ENCODE assay signal across 9 mouse cellular contexts in the genomic region with DNA sequence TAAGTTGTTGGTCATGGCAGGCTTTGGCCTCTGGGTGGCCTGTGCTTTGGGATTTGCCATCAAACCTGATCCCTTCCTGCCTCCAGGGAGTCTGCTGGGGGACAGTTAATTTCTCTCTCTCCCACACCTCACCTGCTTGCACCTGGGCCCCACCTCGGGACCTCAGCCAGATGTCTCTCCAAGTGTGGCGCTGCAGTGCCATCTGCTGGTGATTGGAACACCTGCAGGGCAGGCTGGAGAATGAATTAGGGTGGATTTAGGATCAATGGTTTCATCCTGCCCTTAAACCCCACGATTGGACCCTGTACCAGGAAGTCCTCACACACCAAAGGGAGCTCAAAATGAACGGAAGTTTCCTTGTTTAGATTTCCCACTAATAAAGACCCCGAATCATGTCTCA. TPM values are rescaled to one million over a fixed set of nuclear protein-coding genes. Genes with fewer than 3 reads are reported as not detected.
A peak's percentile ranks its signal among the peaks of the same experiment; 100 is the strongest.
DNase-seq lines count a peak whose midpoint lies in the region; TF ChIP-seq lines count a peak whose summit lies in the region.
"Had no signal": no experiment of that assay in that cellular context is flagged by ENCODE, and none has a peak within 500 bp of the region (broad histone marks: within the 10 kb centered on the region; RNA-seq: fewer than 3 reads in every experiment).

No protein-coding gene starts in this region.

- no peak for TF ChIP-seq POLR2A in ES-Bruce4 (IDR thresholded peaks at IDR 0.05; ENCODE audit: insufficient read depth, low read length)

- 0 out of 2 replicates have a peak, but pooled peaks have one; percentile 18 for TF ChIP-seq EP300 in ES-Bruce4 (IDR thresholded peaks at IDR 0.05; ENCODE audit: insufficient read depth, low read depth, low read length)

- H3K27me3 ChIP-seq in ES-Bruce4 (ENCODE audit: control insufficient read depth, insufficient read depth, low read length, poor library complexity, severe bottlenecking), result no peaks in the 10 kb centered on the region; the same call in 1 of the 2 replicates

- no peak overlapping the region for H3K9ac ChIP-seq in ES-Bruce4 (ENCODE audit: low read depth, poor library complexity, severe bottlenecking)

- no peaks in the 10 kb centered on the region for H3K9me3 ChIP-seq in ES-Bruce4 (replicated peaks; ENCODE audit: control insufficient read depth, insufficient read depth, low read length, poor library complexity, severe bottlenecking)

- H3K36me3 ChIP-seq in ES-Bruce4 (ENCODE audit: control insufficient read depth, insufficient read depth, low read length, poor library complexity, severe bottlenecking), result no peaks in the 10 kb centered on the region

- TF ChIP-seq CTCF in ES-Bruce4 (IDR thresholded peaks at IDR 0.05; ENCODE audit: low read depth, low read length), result peak; percentile 94

- WGBS in large intestine, adult 2 months, result 5% methylated on average over 5 of the region's 5 CpGs

- no peak overlapping the region for H3K4me3 ChIP-seq in ES-Bruce4 (ENCODE audit: low read depth, low read length)

- intact Hi-C loops in heart, postnatal 36 days (cut with DNase I), result loop anchor here (1.0 to 2.0 kb wide), 3 partner anchors 34 to 344 kb away; no protein-coding TSS in a partner anchor

- no peak overlapping the region for H3K27ac ChIP-seq in ES-Bruce4 (ENCODE audit: insufficient read depth, low read length)
- H3K27ac ChIP-seq: macrophage had no signal

- DNase-seq in adrenal gland, adult 2 months, result peak; percentile 54
- DNase-seq in embryo, embryonic 11.5 days (ENCODE audit: low read depth, low spot score), result peak; percentile 36
- DNase-seq in heart, postnatal 36 days, result peak; percentile 57 to 64
- peak; percentile 33 for DNase-seq in large intestine, adult 2 months (ENCODE audit: low read depth, low spot score)
- peak; percentile 68 for DNase-seq in lung, postnatal 36 days
- peak; percentile 44 for DNase-seq in right cerebral cortex, adult 18-20 months
- DNase-seq in yolk sac, embryonic 10.5 days (ENCODE audit: low spot score), result peak; percentile 40

- H3K4me1 ChIP-seq in ES-Bruce4 (ENCODE audit: control insufficient read depth, insufficient read depth, low read length), result no peaks in the 10 kb centered on the region

RNA-seq across cellular contexts. Expression of gene Cavin3, which starts 33.1 kb away (rescaled TPM):
- 0.96 and 1.1 TPM in 2 replicates for polyA plus RNA-seq in ES-Bruce4 (2011; ENCODE audit: insufficient read depth, insufficient read length, low read depth, missing spikeins)
- 10 to 100 TPM; 71.0 to 90.9 TPM for total RNA-seq in adrenal gland, adult 2 months (2021)
- 158 and 163 TPM in 2 replicates for polyA plus RNA-seq in adrenal gland, adult 2 months (2012; rRNA removed)
- total RNA-seq in heart, postnatal 36 days (2021), result 10 to 100 TPM; 19.9 to 22.4 TPM
- 21.8 and 23.4 TPM in 2 replicates for polyA plus RNA-seq in large intestine, adult 2 months (2012; rRNA removed)
- polyA plus RNA-seq: macrophage had no signal

RNA-seq across cellular contexts. Expression of gene Smpd1, which starts 39.0 kb away (rescaled TPM):
- 16.2 and 17.1 TPM in 2 replicates for polyA plus RNA-seq in ES-Bruce4 (2011; ENCODE audit: insufficient read depth, insufficient read length, low read depth, missing spikeins)
- 10 to 100 TPM; 56.2 to 68.5 TPM for total RNA-seq in adrenal gland, adult 2 months (2021)
- 74.0 and 75.4 TPM in 2 replicates for polyA plus RNA-seq in adrenal gland, adult 2 months (2012; rRNA removed)
- total RNA-seq in heart, postnatal 36 days (2021), result 100 to 1,000 TPM; 156 to 163 TPM
- polyA plus RNA-seq in large intestine, adult 2 months (2012; rRNA removed), result 16.0 and 17.8 TPM in 2 replicates

Comparison
In these comparisons a context has a peak if more than half of its experiments do, and no peak if none do; other contexts are left out.
1. RNA of gene Cavin3, which starts 33.1 kb away (polyA plus RNA-seq): 158 to 163 TPM in adrenal gland, adult 2 months and 21.8 to 23.4 TPM in large intestine, adult 2 months; 0.96 to 1.1 TPM in ES-Bruce4; every median in the first group is over 10 times any median in the second.
2. Peak in every context shown above with its lines, with median percentiles within 50 percentile points of each other: DNase-seq.